Mouse (Mus musculus) adrenal gland, adult (tissue): ENCODE data around the gene Celf2.

Experiments used
- DNase-seq, 2 experiments: peaks; one replicate each; pipeline ENCODE4 v3.0.0; 2022 to 2023; ENCODE audit warnings: low spot score in 1 of 2; ENCODE audit not compliant: inconsistent age in 2 of 2

The Celf2 gene

DNA sequence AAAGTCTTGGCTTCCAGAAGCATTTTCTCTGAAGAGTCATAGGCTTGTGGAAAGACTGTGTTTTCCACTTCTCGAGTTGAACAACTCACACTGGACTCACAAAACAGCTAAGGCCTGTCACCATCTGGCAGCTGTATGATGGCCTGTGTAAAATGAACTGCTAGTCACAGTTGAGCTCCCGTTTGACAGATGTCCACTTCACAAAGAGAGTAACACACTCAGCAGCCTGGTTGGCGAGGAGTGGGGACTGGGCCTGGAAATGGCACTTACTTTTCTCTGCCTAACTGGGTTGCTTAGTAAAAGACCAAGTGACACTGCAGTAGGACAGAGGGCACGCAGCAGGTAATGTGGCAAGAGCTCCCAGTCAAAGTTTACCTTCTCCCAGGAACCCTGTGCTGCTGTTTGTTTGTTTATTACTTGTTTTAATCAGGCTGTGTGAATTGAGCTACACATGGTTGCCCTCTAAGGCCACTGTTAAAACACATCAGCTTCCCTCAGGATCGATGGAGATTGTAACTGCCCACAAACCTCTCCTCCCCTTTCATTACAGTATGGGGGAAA is 801.3 kb downstream of the Celf2 start:
- no peak for DNase-seq

- no peak for DNase-seq
Observed at GRCm38 (mm10) chr2:6707276-6707675, 802.1 kb downstream of the Celf2 start.

DNA sequence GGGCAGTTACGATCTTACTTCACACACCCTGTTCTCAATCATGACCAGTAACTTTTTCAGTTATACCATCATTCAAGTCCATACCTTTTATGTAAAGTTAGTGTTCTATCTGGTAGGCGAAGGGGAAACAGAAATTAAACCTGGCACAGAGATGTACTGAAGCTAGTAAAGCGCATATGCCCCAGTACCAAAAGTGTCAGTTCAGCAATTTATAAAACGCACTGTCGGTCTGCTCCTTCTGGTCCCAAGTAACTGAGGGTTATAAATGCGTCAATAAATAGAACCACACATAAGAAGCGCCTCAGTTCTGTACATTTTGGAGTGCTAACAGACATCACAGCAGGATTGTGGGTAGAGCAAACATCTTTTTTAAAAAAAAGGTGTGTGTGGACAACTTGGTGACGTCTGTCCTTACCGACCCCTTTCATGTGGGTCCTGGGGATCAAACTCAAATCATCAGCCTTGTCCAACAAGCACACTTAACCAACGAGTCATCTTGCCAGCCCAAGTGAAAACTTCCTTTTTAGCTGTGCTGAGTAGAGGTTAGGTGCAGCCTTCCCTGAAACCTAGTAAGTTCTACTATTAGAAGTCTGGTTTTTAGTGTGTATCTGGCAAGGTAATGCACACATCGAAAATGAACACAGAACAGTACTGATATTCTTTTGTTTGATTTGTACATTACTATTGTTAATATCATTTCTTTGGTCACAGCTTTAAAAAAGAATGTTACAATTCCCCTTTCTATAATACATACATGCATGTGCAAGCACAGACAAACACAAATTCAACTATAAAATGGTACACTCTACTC is 803.2 kb downstream of the Celf2 start:
- no peak for DNase-seq

DNA sequence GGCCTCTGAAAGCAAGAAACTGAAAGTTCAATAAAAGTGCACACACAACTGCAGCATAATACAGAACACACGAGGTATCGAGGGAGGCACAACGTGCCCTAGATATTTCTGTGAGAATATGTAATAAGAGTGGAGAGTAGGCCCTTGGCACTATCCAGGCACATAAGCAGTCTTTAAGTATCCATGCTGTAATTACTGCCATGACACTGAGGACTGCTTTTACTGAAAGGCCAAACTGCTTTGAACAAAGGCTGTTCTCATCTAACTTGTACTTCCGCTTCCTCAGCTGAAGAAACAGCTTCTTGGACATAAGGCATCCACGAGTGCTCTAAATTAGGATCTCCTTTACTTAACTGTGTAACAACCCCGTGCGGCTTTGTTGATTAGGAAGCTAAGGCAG is 803.9 kb downstream of the Celf2 start:
- no peak for DNase-seq

- no peak for DNase-seq
Observed at GRCm38 (mm10) chr2:6704804-6705203, 804.6 kb downstream of the Celf2 start.

DNA sequence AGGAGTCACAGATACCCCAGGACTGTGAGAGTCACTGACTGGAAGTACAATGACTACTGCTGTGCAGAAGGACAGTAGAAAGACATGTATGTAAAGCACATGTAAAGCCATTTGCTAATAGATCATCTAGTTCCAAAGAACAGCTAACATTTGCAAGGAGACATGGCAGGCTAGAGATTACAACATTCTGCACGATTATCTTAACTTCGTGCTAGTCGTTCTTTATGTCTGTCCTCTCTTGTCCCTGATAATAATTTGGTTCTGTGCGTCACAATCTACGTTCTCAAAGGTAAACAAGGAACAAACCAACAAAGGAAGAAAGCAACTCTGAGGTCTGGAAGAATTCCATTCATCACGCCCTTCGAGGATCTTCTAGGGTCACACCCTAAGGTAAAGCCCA is 805.0 kb downstream of the Celf2 start:
- no peak for DNase-seq

GRCm38 (mm10) chr2:6696326-6696725 is 813.0 kb downstream of the Celf2 start:
- DNase-seq = no peak

- no peak for DNase-seq
Observed at GRCm38 (mm10) chr2:6695353-6695951, 813.9 kb downstream of the Celf2 start.

- DNase-seq = no peak
Observed at GRCm38 (mm10) chr2:6689689-6690088, 819.7 kb downstream of the Celf2 start.

- DNase-seq = no peak
Observed at GRCm38 (mm10) chr2:6678231-6678630, 831.1 kb downstream of the Celf2 start.

- DNase-seq = no peak
Observed at GRCm38 (mm10) chr2:6677457-6677856, 831.9 kb downstream of the Celf2 start.

- DNase-seq = no peak
Observed at GRCm38 (mm10) chr2:6674401-6674800, 835.0 kb downstream of the Celf2 start.

DNA sequence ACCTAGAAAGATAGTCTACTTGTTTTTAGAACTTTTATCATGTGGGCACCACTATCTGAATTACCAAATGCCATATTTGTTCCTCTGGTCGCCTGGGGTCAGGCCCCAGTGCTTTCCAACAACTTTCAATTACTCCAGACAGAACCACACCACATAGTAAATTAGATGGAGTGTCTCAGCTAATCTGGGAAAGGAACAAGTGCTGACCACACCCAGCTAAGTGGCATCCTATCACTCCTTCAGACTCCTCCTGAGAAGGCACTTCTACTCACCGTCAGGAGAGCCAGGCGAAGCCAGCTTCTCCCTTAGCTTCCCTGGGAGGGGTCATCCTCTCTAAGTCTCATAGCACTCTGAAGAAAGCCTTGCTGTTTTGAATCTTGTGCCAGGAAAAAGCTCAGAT is 835.9 kb downstream of the Celf2 start:
- no peak for DNase-seq

DNA sequence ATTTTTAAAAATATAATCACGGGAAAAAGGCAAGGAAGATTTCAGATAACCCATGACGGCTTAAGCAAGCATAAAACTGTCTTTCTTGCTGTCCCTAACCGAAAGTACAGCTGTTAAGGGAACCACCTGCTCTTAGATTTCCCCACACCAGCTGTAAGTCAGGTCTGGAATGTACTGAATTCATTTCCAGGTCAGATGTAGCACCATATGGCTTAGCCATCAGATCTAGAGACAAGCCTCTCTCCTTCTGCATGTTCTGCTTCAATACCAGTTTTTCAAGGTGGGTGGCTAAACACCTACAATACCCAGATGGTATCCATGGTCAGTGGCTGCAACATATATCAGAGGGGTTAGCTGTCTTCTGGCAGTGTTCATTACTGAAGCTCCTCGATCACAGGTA is 841.8 kb downstream of the Celf2 start:
- no peak for DNase-seq

GRCm38 (mm10) chr2:6659834-6660233 is 849.5 kb downstream of the Celf2 start:
- DNase-seq = no peak

- DNase-seq = no peak
Observed at GRCm38 (mm10) chr2:6653719-6654118, 855.6 kb downstream of the Celf2 start.

GRCm38 (mm10) chr2:6651697-6652096 is 857.7 kb downstream of the Celf2 start:
- no peak for DNase-seq

DNA sequence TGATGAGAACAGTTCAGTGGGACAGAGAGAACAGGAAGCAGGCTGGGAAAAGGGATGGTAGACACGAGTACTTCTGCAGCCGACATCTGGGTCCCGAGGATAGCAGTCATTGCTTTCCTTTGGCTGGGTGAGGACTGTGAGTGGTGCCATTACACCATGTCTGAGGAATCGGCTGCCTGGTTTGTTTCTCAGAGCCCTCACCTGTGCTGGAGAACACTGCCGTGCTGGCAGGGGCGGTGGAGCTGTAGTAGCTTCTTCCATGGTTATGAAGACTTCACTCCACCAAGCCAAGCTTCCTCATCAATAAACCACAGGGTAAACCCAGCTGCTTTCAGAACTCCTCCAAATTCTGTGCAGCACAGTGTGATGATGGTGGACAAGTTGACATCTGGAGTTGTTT is 860.5 kb downstream of the Celf2 start:
- DNase-seq = no peak

DNA sequence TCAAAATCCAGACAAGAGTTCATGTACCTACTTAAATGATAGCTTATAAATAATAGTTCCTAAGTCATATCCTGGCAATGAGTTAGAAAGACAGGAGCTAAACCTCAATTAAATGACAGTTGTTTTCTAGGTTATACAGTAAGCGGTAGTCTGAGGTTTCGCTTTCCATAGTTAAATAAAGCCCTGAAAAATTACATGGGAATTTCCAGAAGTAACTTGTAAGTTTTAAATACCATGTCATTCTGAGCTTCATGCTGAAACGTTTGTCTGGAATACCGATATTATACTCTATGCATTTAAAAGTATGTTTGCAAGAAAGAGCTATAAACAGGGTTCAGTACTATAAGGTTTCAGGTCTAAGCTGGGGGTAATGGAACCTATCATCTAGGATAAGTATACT is 862.3 kb downstream of the Celf2 start:
- DNase-seq = no peak

DNA sequence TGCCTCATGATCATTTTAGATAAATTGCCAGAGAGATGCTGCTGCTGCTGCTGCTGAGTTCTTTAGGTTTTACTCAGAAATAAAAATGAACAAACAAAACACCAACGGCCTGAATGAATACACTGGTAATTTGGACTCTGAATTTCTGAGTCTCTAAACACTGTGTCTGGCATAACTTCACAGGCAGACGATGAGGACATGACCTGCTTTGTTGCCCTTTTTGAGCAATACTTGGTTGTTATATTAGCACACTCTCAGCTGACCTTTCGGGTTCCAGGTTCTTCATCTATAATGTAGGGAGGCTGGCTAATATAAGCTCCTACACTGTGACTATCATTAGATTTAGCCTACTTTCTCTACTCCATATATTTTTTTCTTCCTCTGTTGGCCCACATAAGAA is 863.0 kb downstream of the Celf2 start:
- peak in 1 of 2 experiments; percentile 33 for DNase-seq

DNA sequence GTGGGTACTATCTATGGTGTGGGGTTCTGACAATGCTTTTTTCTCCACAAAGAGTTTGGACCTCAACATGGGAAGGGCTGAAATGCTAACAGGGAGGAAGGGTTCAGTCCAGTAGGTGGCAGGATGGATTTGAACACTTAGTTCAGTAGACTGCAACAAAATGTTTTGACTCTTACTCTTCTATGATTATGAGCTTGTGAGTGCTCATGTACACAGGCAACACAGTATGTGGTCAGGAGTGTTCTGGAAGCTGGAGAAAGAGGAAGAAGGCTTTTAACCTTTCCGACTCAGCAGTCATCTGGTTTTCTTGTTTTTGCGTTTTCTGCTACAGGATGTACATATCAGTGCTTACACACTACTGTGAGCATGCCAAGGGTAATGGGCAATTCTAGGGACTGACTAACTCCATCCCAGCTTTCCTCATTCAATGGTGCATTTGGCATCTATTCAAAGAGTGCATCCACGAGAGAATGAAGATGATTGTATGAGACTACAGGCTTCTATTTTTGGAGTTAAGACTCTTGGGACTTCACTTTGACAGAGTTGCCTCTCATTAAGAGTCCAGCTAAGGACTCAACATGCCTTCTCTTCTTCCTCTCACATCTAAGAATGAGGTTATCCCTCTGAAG is 867.0 kb downstream of the Celf2 start:
- no peak for DNase-seq

DNA sequence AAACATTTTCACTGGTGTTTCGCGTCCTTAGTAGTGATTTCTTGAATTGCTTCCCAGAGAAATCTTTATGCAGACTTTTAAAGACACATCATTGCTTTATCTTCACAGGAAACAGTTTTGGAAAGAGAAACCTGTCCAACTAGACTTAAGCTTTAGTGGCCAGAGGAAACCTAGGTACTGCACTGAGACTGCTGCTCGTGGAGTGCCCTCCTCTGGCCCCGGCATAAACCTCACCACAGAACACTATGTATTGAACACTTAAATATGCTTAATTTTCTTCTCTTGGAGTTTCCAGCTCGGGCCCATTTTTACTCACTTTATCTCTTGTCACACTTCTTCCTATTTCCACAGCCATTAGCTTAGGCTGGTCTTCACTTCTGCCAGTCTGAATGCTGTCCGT is 870.0 kb downstream of the Celf2 start:
- DNase-seq = no peak
